Mouse (Mus musculus) liver, postnatal 0 days (tissue): ENCODE measurements around the gene Mrps18a.

Experiments used
- CTCF ChIP-seq: sonication (generic); IDR thresholded peaks from 2 replicates; pipeline ENCODE4 v1.5.1; 2016; ENCODE audit warnings: antibody characterized with exemption, low read depth
- EP300 ChIP-seq: IDR thresholded peaks from 2 replicates; pipeline ENCODE4 v1.6.1; 2016; ENCODE audit warnings: antibody characterized with exemption, low read depth, mild to moderate bottlenecking

DNA sequence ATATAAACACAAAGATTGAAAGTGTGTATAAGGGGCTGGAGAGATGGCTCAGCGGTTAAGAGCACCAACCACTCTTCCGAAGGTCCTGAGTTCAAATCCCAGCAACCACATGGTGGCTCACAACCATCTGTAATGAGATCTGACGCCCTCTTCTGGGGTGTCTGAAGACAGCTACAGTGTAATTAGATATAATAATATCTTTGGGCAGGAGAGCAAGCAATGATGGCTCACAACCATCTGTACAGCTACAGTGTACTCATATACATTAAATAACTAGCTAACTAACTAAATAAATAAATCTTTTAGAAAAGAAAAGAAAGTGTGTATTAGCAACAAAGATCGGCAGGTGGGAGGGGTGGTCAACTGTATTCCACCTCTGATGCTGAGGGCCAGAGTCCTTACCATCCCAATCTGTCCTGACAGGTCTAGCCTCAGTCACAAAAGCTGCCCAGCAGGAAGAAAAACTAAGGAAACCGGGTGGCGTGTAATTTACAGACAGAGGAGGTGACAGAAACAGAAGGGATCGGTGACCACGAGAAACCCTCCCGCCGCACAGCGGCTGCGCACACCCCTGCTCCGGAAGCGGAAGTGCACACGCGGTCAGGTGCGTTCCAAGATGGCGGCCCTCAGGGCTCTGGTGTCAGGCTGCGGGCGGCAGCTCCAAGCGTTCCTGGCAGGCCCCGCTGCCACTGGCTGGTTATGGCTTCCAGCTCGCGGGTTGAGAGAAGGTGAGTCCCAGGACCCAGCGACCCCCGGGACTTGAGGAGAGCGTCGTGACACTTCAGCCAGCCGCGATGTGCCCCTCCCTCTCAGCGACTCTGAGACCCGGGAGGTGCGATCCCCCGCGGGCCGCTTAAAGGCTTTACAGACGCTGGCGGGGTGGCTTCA lies at the start of gene Mrps18a:
- TF ChIP-seq CTCF, result no peak
- no peak for TF ChIP-seq EP300
